ENCODE assay signal across 18 mouse cellular contexts in the genomic region with DNA sequence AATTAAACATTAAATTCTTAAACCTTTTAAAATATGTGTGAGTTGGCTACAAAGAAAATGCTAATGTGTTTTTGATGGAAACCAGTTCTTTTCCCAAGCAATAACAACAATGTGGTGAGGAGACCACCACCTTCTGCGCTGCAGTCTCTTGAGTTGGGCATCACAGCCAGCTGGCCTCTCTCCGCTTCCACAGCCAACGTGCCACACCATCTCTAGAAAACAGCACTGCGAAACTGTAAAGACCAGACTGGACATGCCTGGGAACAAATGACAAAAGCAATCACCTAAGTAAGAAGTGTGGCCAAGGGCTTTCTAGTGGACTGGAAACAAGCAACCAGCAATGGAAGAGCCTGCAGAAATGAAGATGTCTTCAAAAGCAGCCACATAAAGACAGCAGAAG.
"Had no signal": no experiment of that assay in that cellular context is flagged by ENCODE, and none has a peak within 500 bp of the region (broad histone marks: within the 10 kb centered on the region; RNA-seq: fewer than 3 reads in every experiment).

No protein-coding gene starts in this region.

- H3K4me3 ChIP-seq: myocyte; neural tube, embryonic 13.5 days; neural tube, embryonic 15.5 days; stomach, embryonic 15.5 days had no signal

- H3K9me3 ChIP-seq: neural tube, embryonic 13.5 days; neural tube, embryonic 15.5 days; stomach, embryonic 15.5 days had no signal

- H3K4me2 ChIP-seq: lung, embryonic 14.5 days; midbrain, embryonic 11.5 days; neural tube, embryonic 13.5 days; neural tube, embryonic 15.5 days; stomach, embryonic 15.5 days had no signal

- H3K27me3 ChIP-seq: neural tube, embryonic 13.5 days; neural tube, embryonic 15.5 days; stomach, embryonic 15.5 days had no signal

- H3K36me3 ChIP-seq: neural tube, embryonic 13.5 days; neural tube, embryonic 15.5 days had no signal

- H3K27ac ChIP-seq: neural tube, embryonic 13.5 days; neural tube, embryonic 15.5 days; stomach, embryonic 15.5 days; stomach, postnatal 0 days had no signal

- H3K4me1 ChIP-seq: neural tube, embryonic 13.5 days; neural tube, embryonic 15.5 days; stomach, embryonic 15.5 days had no signal

- H3K9ac ChIP-seq: lung, embryonic 14.5 days; neural tube, embryonic 13.5 days; neural tube, embryonic 15.5 days; stomach, embryonic 15.5 days had no signal

- DNase-seq: lung, adult 18-20 months; lung, embryonic 14.5 days; lung, postnatal 10 days; lung, postnatal 4 days; midbrain, embryonic 14.5 days; retina, postnatal 1 day; right cerebral cortex, adult 18-20 months; right cerebral cortex, postnatal 25 days; thymus, adult 2 months; thymus, postnatal 25 days; thymus, postnatal 4 days had no signal

- ATAC-seq: midbrain, embryonic 16.5 days had no signal
